Mouse (Mus musculus) liver, adult 2 months (tissue): ENCODE data around the gene Asb15. TPM values are rescaled to one million over a fixed set of nuclear protein-coding genes. Genes with fewer than 3 reads are reported as not detected.

Source experiments
- DNase-seq: peaks from one replicate; pipeline ENCODE4 v3.0.0-alpha.2; 2011; ENCODE audit warnings: low read depth, low spot score; ENCODE audit errors: extremely low read depth
- H3K27ac ChIP-seq: fragments of 200-500 bp; replicated peaks from 2 replicates; pipeline ENCODE4 v1.5.1; 2012; ENCODE audit warnings: low read depth, mild to moderate bottlenecking, control low read depth, inconsistent platforms, low read length; ENCODE audit not compliant: insufficient read depth
- H3K27me3 ChIP-seq: fragments of 200-500 bp; 2 replicates; pipeline ENCODE4 v1.6.1; 2012; ENCODE audit warnings: mild to moderate bottlenecking, moderate library complexity, low read length, inconsistent platforms; ENCODE audit not compliant: control insufficient read depth, insufficient read depth
- H3K36me3 ChIP-seq: fragments of 200-500 bp; 2 replicates; pipeline ENCODE4 v1.6.1; 2012; ENCODE audit warnings: low read length, inconsistent platforms; ENCODE audit not compliant: control insufficient read depth, insufficient read depth
- H3K4me1 ChIP-seq: fragments of 200-500 bp; 2 replicates; pipeline ENCODE4 v1.6.1; 2011; ENCODE audit warnings: low read length; ENCODE audit not compliant: control insufficient read depth, insufficient read depth
- H3K4me3 ChIP-seq: fragments of 200-500 bp; 2 replicates; pipeline ENCODE4 v1.5.1; 2011; ENCODE audit warnings: low read depth, mild to moderate bottlenecking, control low read depth, low read length, moderate library complexity; ENCODE audit not compliant: insufficient read depth
- H3K79me2 ChIP-seq: fragments of 200-500 bp; 2 replicates; pipeline ENCODE4 v1.6.1; 2012; ENCODE audit warnings: inconsistent platforms, mild to moderate bottlenecking, low read length, moderate library complexity; ENCODE audit not compliant: control insufficient read depth, insufficient read depth
- H3K9ac ChIP-seq: fragments of 200-500 bp; 2 replicates; pipeline ENCODE4 v1.6.1; 2012; ENCODE audit warnings: low read depth, mild to moderate bottlenecking, control low read depth, inconsistent platforms, low read length
- CTCF ChIP-seq: fragments of 200-500 bp; IDR thresholded peaks from 2 replicates; pipeline ENCODE4 v1.5.1; 2011; ENCODE audit warnings: low read depth, low read length, control low read depth
- POLR2A ChIP-seq: fragments of 200-500 bp; IDR thresholded peaks from 2 replicates; pipeline ENCODE4 v1.6.1; 2011; ENCODE audit warnings: low read length, control low read depth; ENCODE audit not compliant: insufficient read depth; ENCODE audit errors: extremely low read depth
- whole genome bisulfite sequencing: fragments of 180-500 bp; shearing (Covaris S2); methylation state at CpG from one replicate; pipeline ENCODE4 v1.1.7; 2018; 5-methylcytosine and 5-hydroxymethylcytosine counted together
- polyA plus RNA-seq: library from polyadenylated mRNA; depleted of rRNA; stranded (reverse); fragments of >200 nt; gene quantifications from 2 replicates; pipeline ENCODE4 v1.2.3, GENCODE M21; 2012
- total RNA-seq: library from RNA; depleted of rRNA; stranded (reverse); fragments of >200 nt; gene quantifications from 2 replicates; pipeline ENCODE4 v1.2.3, GENCODE M21; 2014

Gene Asb15
- total and polyA plus RNA-seq, 2 experiments: not detected

GRCm38 (mm10) chr6:24600134-24600533, 72.2 kb downstream of the Asb15 start:
- Histone ChIP-seq H3K36me3 (no peaks in the 10 kb centered on the region), H3K27ac (no peak overlapping the region), H3K9ac (no peak overlapping the region), H3K79me2 (no peaks in the 10 kb centered on the region), H3K27me3 (no peaks in the 10 kb centered on the region), H3K4me3 (no peak overlapping the region), H3K4me1 (peaks cover 15% of the 10 kb centered on the region; the same call in 1 of the 2 replicates)
- 89% methylated on average over 6 of the region's 6 CpGs for WGBS
- TF ChIP-seq CTCF (no peak), POLR2A (no peak)
- no peak for DNase-seq

- TF ChIP-seq POLR2A (no peak), CTCF (no peak)
- WGBS: 86% methylated on average over 4 of the region's 4 CpGs
- Histone ChIP-seq H3K27me3 (no peaks in the 10 kb centered on the region), H3K4me1 (peaks cover 15% of the 10 kb centered on the region; the same call in 1 of the 2 replicates), H3K9ac (no peak overlapping the region), H3K79me2 (no peaks in the 10 kb centered on the region), H3K36me3 (no peaks in the 10 kb centered on the region), H3K27ac (no peak overlapping the region), H3K4me3 (no peak overlapping the region)
- DNase-seq: no peak
Measured at GRCm38 (mm10) chr6:24600726-24601125, 72.8 kb downstream of the Asb15 start.

- no peaks in the 10 kb centered on the region for H3K36me3 ChIP-seq
- 70% methylated on average over 1 of the region's 1 CpGs for WGBS
- H3K4me3 ChIP-seq: no peak overlapping the region
- peaks cover 15% of the 10 kb centered on the region; the same call in 1 of the 2 replicates for H3K4me1 ChIP-seq
- DNase-seq: no peak
- H3K27me3 ChIP-seq: no peaks in the 10 kb centered on the region
- TF ChIP-seq POLR2A (no peak), CTCF (no peak)
- H3K27ac ChIP-seq: no peak overlapping the region
- no peaks in the 10 kb centered on the region for H3K79me2 ChIP-seq
- no peak overlapping the region for H3K9ac ChIP-seq
Measured at GRCm38 (mm10) chr6:24601668-24602067, 73.7 kb downstream of the Asb15 start.

GRCm38 (mm10) chr6:24602351-24602750, 74.4 kb downstream of the Asb15 start:
- Histone ChIP-seq H3K27ac (peak overlapping the region; percentile 38), H3K4me3 (no peak overlapping the region), H3K79me2 (no peaks in the 10 kb centered on the region), H3K9ac (no peak overlapping the region), H3K27me3 (no peaks in the 10 kb centered on the region), H3K36me3 (no peaks in the 10 kb centered on the region), H3K4me1 (peaks cover 15% of the 10 kb centered on the region; the same call in 1 of the 2 replicates)
- DNase-seq: peak; percentile 82
- 20% methylated on average over 3 of the region's 3 CpGs for WGBS
- TF ChIP-seq POLR2A: no peak
- TF ChIP-seq CTCF: no peak

GRCm38 (mm10) chr6:24602993-24603392, 75.0 kb downstream of the Asb15 start:
- Histone ChIP-seq H3K79me2 (no peaks in the 10 kb centered on the region), H3K4me1 (peaks cover 15% of the 10 kb centered on the region; the same call in 1 of the 2 replicates), H3K9ac (no peak overlapping the region), H3K36me3 (no peaks in the 10 kb centered on the region), H3K4me3 (no peak overlapping the region), H3K27ac (no peak overlapping the region; the same call in 1 of the 2 replicates), H3K27me3 (no peaks in the 10 kb centered on the region)
- WGBS: 34% methylated on average over 5 of the region's 5 CpGs
- TF ChIP-seq CTCF (no peak), POLR2A (no peak)
- DNase-seq: peak; percentile 89

- H3K36me3 ChIP-seq: no peaks in the 10 kb centered on the region
- DNase-seq: no peak
- H3K79me2 ChIP-seq: no peaks in the 10 kb centered on the region
- no peak overlapping the region for H3K27ac ChIP-seq
- TF ChIP-seq POLR2A (no peak), CTCF (no peak)
- 97% methylated on average over 7 of the region's 7 CpGs for WGBS
- no peaks in the 10 kb centered on the region for H3K27me3 ChIP-seq
- H3K4me1 ChIP-seq: peaks cover 15% of the 10 kb centered on the region; the same call in 1 of the 2 replicates
- H3K4me3 ChIP-seq: no peak overlapping the region
- no peak overlapping the region for H3K9ac ChIP-seq
Measured at GRCm38 (mm10) chr6:24604289-24604688, 76.3 kb downstream of the Asb15 start.
